Mouse (Mus musculus) left cerebral cortex, postnatal 14 days (tissue): ENCODE results near the gene Bmpr1b. TPM values are rescaled to one million over a fixed set of nuclear protein-coding genes. Genes with fewer than 3 reads are reported as not detected.

Experiments used
- DNase-seq, 2 experiments: peaks; one replicate each; pipeline ENCODE4 v3.0.0; 2021 to 2022; ENCODE audit warnings: low spot score in 2 of 2, mixed read lengths in 1 of 2
- intact Hi-C: fragments of 180-260 bp; cut with DNase I; formaldehyde crosslinking; loops from one replicate; pipeline ENCODE4 v1.15.1; 2025
- total RNA-seq, 2 experiments: library from RNA; stranded (reverse); gene quantifications; 2 replicates each; pipeline ENCODE4 v1.2.3; 2021

The Bmpr1b gene
- total RNA-seq, 2 experiments from 2014 or later = 14.3 to 16.4 TPM

DNA sequence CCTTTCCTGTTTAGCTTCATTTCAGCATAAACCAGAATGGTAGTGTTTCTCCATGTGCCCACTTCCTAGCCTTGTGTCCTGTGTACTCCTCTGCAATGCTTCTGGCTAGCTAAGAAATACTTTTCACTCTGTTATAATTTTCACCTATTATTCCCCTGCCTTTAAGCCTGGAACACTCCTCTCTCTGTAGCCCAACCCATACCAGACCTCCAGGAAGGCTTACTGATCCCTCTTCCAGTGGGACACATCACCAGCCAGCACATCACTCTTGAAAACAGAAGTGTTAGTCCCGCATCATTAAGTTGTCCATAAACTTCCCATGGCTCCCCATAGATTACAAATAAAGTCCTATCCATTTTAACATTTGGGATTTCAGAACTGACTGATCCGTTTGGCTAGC, 375.5 kb downstream of the Bmpr1b start:
- no peak for DNase-seq
- intact Hi-C loops = no loop called here

DNA sequence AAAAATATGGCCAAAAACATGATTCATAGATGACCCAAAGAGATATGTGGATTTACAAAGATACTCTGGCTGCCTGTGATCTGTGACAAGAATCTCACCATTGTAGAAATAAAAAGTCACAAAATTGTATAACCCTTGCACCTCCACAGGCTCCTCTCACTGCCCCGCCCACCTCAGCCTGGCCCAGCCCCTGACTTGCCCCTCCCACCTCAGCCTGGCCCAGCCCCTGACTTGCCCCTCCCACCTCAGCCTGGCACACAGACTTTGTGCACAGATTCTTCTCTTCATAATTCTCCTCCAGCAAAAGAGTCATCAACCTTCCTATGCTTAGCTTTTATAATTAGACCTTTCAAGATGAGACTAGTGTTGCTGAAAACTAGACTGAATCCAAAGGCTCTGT, 377.1 kb downstream of the Bmpr1b start:
- DNase-seq = no peak
- intact Hi-C loops = no loop called here

DNA sequence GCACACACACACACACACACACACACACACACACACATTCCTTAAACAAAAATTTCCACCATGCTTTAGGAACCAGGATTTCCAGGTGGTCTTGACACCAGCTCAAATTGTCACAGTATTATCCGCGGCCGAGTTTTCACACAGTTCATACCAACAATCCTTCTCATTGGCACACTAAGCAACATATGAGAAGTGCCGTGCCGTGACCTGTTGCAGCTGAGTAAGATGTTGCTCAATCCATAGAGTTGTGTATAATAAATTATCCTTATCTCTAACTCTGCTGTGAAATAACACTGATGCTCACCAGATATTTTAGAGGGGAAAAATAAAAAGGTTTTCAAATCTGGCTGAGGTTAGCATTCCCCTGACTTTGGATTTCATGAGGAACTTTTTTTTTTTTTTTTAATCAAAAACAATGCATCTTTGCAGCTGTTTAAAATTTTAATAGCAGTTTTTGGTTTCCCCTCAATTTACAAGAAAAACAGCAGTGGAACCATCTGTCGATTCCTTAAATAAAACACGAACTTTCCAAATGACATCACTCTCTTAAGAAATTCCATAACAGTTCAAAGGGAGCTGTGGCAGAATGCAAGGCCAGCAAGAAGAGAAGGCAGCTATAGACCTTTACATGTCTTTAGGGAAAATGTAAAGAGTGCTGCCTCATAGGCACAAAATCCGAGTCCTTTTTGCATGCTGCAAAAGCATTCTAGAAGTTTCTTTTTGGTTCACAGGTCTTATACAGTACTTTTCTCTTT, 378.0 kb downstream of the Bmpr1b start:
- DNase-seq = no peak
- intact Hi-C loops = no loop called here

Other genes with a start within 250 kb of the Bmpr1b start
- 10 to 100 TPM; 18.9 to 20.4 TPM for gene Pdlim5, start 226.3 kb upstream of the Bmpr1b start, total RNA-seq